Mouse (Mus musculus): Measurements from ENCODE around the gene Babam2. TPM values are rescaled to one million over a fixed set of nuclear protein-coding genes. Genes with fewer than 3 reads are reported as not detected.

Babam2 gene
- polyA plus RNA-seq, 1 experiment from 2014 or later = 32.3 TPM

DNA sequence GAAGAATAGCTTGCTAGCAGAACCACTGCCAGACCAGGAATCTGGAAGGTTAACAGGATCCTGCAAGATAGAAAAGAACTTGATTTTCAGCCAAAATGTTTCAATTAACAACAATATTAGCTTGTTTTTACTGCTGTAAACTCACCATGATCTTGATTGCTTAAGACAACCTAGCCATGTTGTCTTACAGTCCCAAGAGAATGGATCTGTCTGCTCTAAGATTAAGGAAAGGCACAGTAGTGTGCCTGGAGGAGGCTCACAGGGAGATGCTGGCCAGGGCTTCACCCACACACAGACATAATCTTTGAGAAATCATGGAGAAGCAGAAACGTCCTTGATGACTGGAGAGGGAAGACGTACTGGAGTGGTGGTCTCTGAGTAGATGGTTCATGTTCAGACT is 126.6 kb downstream of the Babam2 start:
- Histone ChIP-seq H3K4me1 (ENCODE audit: control insufficient read depth, insufficient read depth, low read length) (no peaks in the 10 kb centered on the region), H3K27me3 (replicated peaks; ENCODE audit: control insufficient read depth, insufficient read depth, low read length) (no peaks in the 10 kb centered on the region), H3K36me3 (ENCODE audit: control insufficient read depth, insufficient read depth, low read length) (no peaks in the 10 kb centered on the region), H3K4me2 (ENCODE audit: low read length) (no peak overlapping the region), H3K9me3 (replicated peaks; ENCODE audit: control insufficient read depth, low read length) (no peaks in the 10 kb centered on the region), H3K4me3 (ENCODE audit: low read depth, low read length) (no peak overlapping the region), H3K27ac (ENCODE audit: low read depth, low read length) (no peak overlapping the region), H3K9ac (ENCODE audit: low read length) (no peak overlapping the region)
- ATAC-seq (no peak), DNase-seq (ENCODE audit: low spot score) (no peak)
- WGBS = 88% methylated on average over 2 of the region's 2 CpGs

- H3K36me3 ChIP-seq (ENCODE audit: control insufficient read depth, insufficient read depth, low read length) = no peaks in the 10 kb centered on the region
- 93% methylated on average over 5 of the region's 5 CpGs for WGBS
- no peak for DNase-seq (ENCODE audit: low spot score)
- H3K27me3 ChIP-seq (replicated peaks; ENCODE audit: control insufficient read depth, insufficient read depth, low read length) = no peaks in the 10 kb centered on the region
- no peaks in the 10 kb centered on the region for H3K4me1 ChIP-seq (ENCODE audit: control insufficient read depth, insufficient read depth, low read length)
- no peak overlapping the region for H3K4me3 ChIP-seq (ENCODE audit: low read depth, low read length)
- H3K9me3 ChIP-seq (replicated peaks; ENCODE audit: control insufficient read depth, low read length) = no peaks in the 10 kb centered on the region
- no peak overlapping the region for H3K4me2 ChIP-seq (ENCODE audit: low read length)
- no peak overlapping the region for H3K27ac ChIP-seq (ENCODE audit: low read depth, low read length)
- no peak for ATAC-seq
- no peak overlapping the region for H3K9ac ChIP-seq (ENCODE audit: low read length)
Measured at GRCm38 (mm10) chr5:31827304-31827703, 129.8 kb downstream of the Babam2 start.

- DNase-seq (ENCODE audit: low spot score) = no peak
- Histone ChIP-seq H3K4me2 (ENCODE audit: low read length) (no peak overlapping the region), H3K36me3 (ENCODE audit: control insufficient read depth, insufficient read depth, low read length) (no peaks in the 10 kb centered on the region), H3K9me3 (replicated peaks; ENCODE audit: control insufficient read depth, low read length) (no peaks in the 10 kb centered on the region), H3K27ac (ENCODE audit: low read depth, low read length) (no peak overlapping the region), H3K9ac (ENCODE audit: low read length) (no peak overlapping the region), H3K4me3 (ENCODE audit: low read depth, low read length) (no peak overlapping the region), H3K27me3 (replicated peaks; ENCODE audit: control insufficient read depth, insufficient read depth, low read length) (no peaks in the 10 kb centered on the region), H3K4me1 (ENCODE audit: control insufficient read depth, insufficient read depth, low read length) (no peaks in the 10 kb centered on the region)
- ATAC-seq = no peak
- whole genome bisulfite sequencing = 93% methylated on average over 5 of the region's 5 CpGs
Measured at GRCm38 (mm10) chr5:31827896-31828295, 130.4 kb downstream of the Babam2 start.

DNA sequence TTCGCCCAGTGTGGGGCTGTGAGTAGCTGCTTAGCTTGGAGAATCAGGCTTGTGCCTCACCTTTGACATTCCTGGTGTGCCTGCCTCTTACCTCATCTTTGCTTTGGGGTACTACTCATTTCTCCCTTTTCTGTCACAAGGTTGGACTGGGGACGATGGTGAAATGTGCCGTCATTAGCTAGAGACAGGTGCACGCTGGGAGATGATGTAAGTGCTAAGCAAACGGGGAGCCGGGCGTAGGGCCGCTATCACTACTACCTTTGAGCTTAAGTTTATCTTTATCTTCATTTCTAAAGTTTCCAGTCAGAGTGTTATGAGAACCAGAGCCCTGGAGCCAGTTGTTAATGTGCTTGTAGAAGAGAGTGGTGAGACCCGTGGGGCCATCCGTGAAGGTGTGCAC is 131.3 kb downstream of the Babam2 start:
- H3K9ac ChIP-seq (ENCODE audit: low read length) = no peak overlapping the region
- H3K27me3 ChIP-seq (replicated peaks; ENCODE audit: control insufficient read depth, insufficient read depth, low read length) = no peaks in the 10 kb centered on the region
- H3K27ac ChIP-seq (ENCODE audit: low read depth, low read length) = no peak overlapping the region
- H3K4me3 ChIP-seq (ENCODE audit: low read depth, low read length) = no peak overlapping the region
- ATAC-seq (no peak), DNase-seq (ENCODE audit: low spot score) (no peak)
- no peaks in the 10 kb centered on the region for H3K9me3 ChIP-seq (replicated peaks; ENCODE audit: control insufficient read depth, low read length)
- H3K4me2 ChIP-seq (ENCODE audit: low read length) = no peak overlapping the region
- WGBS = 96% methylated on average over 10 of the region's 10 CpGs
- H3K36me3 ChIP-seq (ENCODE audit: control insufficient read depth, insufficient read depth, low read length) = no peaks in the 10 kb centered on the region
- no peaks in the 10 kb centered on the region for H3K4me1 ChIP-seq (ENCODE audit: control insufficient read depth, insufficient read depth, low read length)

DNA sequence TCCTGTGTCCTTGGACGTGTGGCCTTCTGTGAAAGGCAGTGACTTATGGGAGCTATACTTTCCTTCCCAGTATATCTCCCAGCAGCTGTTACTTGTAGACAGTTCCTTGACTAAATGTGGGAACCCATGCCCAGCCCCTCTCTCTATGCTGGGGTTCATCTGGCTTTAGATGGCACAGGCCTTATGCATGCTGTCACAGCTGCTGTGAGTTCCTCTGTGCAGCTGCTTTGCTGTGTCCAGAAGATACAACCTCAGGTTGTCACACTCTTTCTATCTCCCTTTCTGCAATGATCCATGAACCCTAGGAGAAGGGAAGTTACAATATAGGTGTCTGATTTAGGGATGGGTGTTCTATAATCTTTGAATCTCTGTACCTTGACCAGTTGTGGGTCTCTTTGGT is 132.1 kb downstream of the Babam2 start:
- H3K9ac ChIP-seq (ENCODE audit: low read length) = no peak overlapping the region
- DNase-seq (ENCODE audit: low spot score) (no peak), ATAC-seq (no peak)
- H3K36me3 ChIP-seq (ENCODE audit: control insufficient read depth, insufficient read depth, low read length) = no peaks in the 10 kb centered on the region
- 73% methylated on average over 1 of the region's 1 CpGs for WGBS
- H3K4me2 ChIP-seq (ENCODE audit: low read length) = no peak overlapping the region
- H3K27me3 ChIP-seq (replicated peaks; ENCODE audit: control insufficient read depth, insufficient read depth, low read length) = no peaks in the 10 kb centered on the region
- H3K4me1 ChIP-seq (ENCODE audit: control insufficient read depth, insufficient read depth, low read length) = no peaks in the 10 kb centered on the region
- no peak overlapping the region for H3K27ac ChIP-seq (ENCODE audit: low read depth, low read length)
- no peak overlapping the region for H3K4me3 ChIP-seq (ENCODE audit: low read depth, low read length)
- no peaks in the 10 kb centered on the region; the same call in 1 of the 2 replicates for H3K9me3 ChIP-seq (replicated peaks; ENCODE audit: control insufficient read depth, low read length)

DNA sequence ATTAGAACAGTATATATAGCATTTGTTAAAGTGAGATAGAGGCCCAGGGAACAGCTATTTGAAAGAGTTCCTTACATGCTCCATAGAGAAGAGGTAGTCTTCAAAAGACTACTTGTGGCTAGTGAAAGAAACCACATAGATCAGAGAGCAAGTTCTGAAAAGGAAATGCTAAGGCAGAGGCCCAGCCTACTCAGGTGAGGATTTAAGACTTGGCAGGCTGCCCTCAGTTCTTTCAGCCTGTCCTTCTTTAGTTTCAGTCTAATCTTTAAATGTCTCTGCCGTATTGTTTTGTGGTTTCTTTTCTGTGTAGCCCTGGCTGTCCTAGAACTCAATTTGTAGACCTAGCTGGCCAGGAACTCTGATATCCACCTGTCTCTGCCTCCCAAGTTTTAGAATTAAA is 134.1 kb downstream of the Babam2 start:
- no peaks in the 10 kb centered on the region for H3K27me3 ChIP-seq (replicated peaks; ENCODE audit: control insufficient read depth, insufficient read depth, low read length)
- DNase-seq (ENCODE audit: low spot score) (no peak), ATAC-seq (no peak)
- WGBS = 46% methylated on average over 1 of the region's 1 CpGs
- H3K9ac ChIP-seq (ENCODE audit: low read length) = no peak overlapping the region
- H3K9me3 ChIP-seq (replicated peaks; ENCODE audit: control insufficient read depth, low read length) = no peaks in the 10 kb centered on the region; the same call in 1 of the 2 replicates
- no peaks in the 10 kb centered on the region for H3K4me1 ChIP-seq (ENCODE audit: control insufficient read depth, insufficient read depth, low read length)
- no peak overlapping the region for H3K27ac ChIP-seq (ENCODE audit: low read depth, low read length)
- H3K4me2 ChIP-seq (ENCODE audit: low read length) = no peak overlapping the region
- no peaks in the 10 kb centered on the region for H3K36me3 ChIP-seq (ENCODE audit: control insufficient read depth, insufficient read depth, low read length)
- no peak overlapping the region for H3K4me3 ChIP-seq (ENCODE audit: low read depth, low read length)

DNA sequence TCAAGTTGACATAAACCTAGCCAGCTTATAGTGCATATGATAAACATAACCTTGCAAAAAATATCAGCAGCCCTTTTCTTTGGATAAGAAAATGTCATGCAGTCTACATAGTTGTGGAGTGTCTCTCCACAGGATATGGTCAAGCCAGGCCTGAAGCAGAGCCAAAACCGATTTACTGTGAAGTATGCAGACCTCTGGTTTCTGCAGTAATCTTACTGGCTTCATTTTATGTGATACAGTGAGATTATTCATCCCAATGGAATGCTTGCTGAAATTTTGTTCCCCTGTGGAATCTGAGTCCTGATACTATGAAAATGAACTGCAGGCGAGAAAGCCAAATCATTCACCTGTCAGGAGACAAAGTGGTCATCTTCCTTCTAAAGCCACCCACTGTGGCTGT is 138.2 kb downstream of the Babam2 start:
- DNase-seq (ENCODE audit: low spot score) (no peak), ATAC-seq (no peak)
- 91% methylated on average over 2 of the region's 2 CpGs for WGBS

GRCm38 (mm10) chr5:31839973-31840372 is 142.5 kb downstream of the Babam2 start:
- H3K36me3 ChIP-seq (ENCODE audit: control insufficient read depth, insufficient read depth, low read length) = no peaks in the 10 kb centered on the region
- DNase-seq (ENCODE audit: low spot score) (no peak), ATAC-seq (no peak)
- no peaks in the 10 kb centered on the region; the same call in 1 of the 2 replicates for H3K9me3 ChIP-seq (replicated peaks; ENCODE audit: control insufficient read depth, low read length)
- H3K4me3 ChIP-seq (ENCODE audit: low read depth, low read length) = no peak overlapping the region
- no peak overlapping the region for H3K4me2 ChIP-seq (ENCODE audit: low read length)
- H3K4me1 ChIP-seq (ENCODE audit: control insufficient read depth, insufficient read depth, low read length) = no peaks in the 10 kb centered on the region
- no peak overlapping the region for H3K9ac ChIP-seq (ENCODE audit: low read length)
- H3K27ac ChIP-seq (ENCODE audit: low read depth, low read length) = no peak overlapping the region
- H3K27me3 ChIP-seq (replicated peaks; ENCODE audit: control insufficient read depth, insufficient read depth, low read length) = no peaks in the 10 kb centered on the region

More for the DNA sequence above, 138.2 kb downstream of the Babam2 start:
- H3K4me2 ChIP-seq (ENCODE audit: low read length) = no peak overlapping the region
- H3K36me3 ChIP-seq (ENCODE audit: control insufficient read depth, insufficient read depth, low read length) = no peaks in the 10 kb centered on the region
- no peaks in the 10 kb centered on the region for H3K27me3 ChIP-seq (replicated peaks; ENCODE audit: control insufficient read depth, insufficient read depth, low read length)
- H3K9ac ChIP-seq (ENCODE audit: low read length) = no peak overlapping the region
- H3K4me1 ChIP-seq (ENCODE audit: control insufficient read depth, insufficient read depth, low read length) = no peaks in the 10 kb centered on the region
- no peak overlapping the region for H3K4me3 ChIP-seq (ENCODE audit: low read depth, low read length)
- no peaks in the 10 kb centered on the region; the same call in 1 of the 2 replicates for H3K9me3 ChIP-seq (replicated peaks; ENCODE audit: control insufficient read depth, low read length)
- no peak overlapping the region for H3K27ac ChIP-seq (ENCODE audit: low read depth, low read length)

GRCm38 (mm10) chr5:31840406-31840805 is 142.9 kb downstream of the Babam2 start:
- Histone ChIP-seq H3K4me2 (ENCODE audit: low read length) (no peak overlapping the region), H3K9ac (ENCODE audit: low read length) (no peak overlapping the region), H3K27ac (ENCODE audit: low read depth, low read length) (no peak overlapping the region), H3K27me3 (replicated peaks; ENCODE audit: control insufficient read depth, insufficient read depth, low read length) (no peaks in the 10 kb centered on the region), H3K9me3 (replicated peaks; ENCODE audit: control insufficient read depth, low read length) (no peaks in the 10 kb centered on the region), H3K4me3 (ENCODE audit: low read depth, low read length) (no peak overlapping the region), H3K4me1 (ENCODE audit: control insufficient read depth, insufficient read depth, low read length) (no peaks in the 10 kb centered on the region), H3K36me3 (ENCODE audit: control insufficient read depth, insufficient read depth, low read length) (no peaks in the 10 kb centered on the region)
- DNase-seq (ENCODE audit: low spot score) (no peak), ATAC-seq (no peak)
- WGBS = 95% methylated on average over 1 of the region's 1 CpGs

All from forebrain, embryonic 14.5 days (tissue).